ENCODE assay signal across 8 mouse cellular contexts in the genomic region with DNA sequence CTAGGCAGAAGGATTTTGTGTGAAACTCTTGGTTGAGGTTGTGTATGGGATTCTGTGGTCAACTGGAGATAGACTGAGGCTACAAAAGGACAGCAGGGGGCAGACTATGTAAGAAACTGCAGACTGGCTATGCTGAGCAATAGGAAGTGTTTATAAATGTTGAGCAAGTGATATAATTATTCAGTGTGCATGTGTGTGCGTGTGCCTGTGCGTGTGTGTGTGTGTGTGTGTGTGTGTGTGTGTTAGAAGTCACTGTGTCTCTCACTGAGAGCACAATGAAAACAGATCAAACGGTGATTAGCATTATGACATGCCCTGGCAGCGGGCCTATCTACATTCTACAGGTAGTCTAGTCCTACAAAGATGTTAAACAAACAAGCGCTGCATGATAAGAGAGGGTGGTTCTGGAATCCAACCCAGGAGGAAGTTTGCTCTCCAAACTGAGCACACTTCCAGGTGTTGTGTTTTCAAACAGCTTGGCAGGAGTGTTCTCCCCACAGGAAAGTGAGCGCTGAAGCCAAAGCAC. TPM values are rescaled to one million over a fixed set of nuclear protein-coding genes. Genes with fewer than 3 reads are reported as not detected.
A peak's percentile ranks its signal among the peaks of the same experiment; 100 is the strongest.
DNase-seq lines count a peak whose midpoint lies in the region; TF ChIP-seq lines count a peak whose summit lies in the region.

A gene (plus strand): TSS at position 443 of the 526 bp plus-strand sequence.

- H3K27me3 ChIP-seq in ES-Bruce4 (ENCODE audit: control insufficient read depth, insufficient read depth, low read length, poor library complexity, severe bottlenecking): no peaks in the 10 kb centered on the region
- H3K27me3 ChIP-seq in splenic B cell, adult 2 months (ENCODE audit: control insufficient read depth, insufficient read depth, low read length, poor library complexity, severe bottlenecking): no peaks in the 10 kb centered on the region

- DNase-seq in B cell, adult 2 months: peak; percentile 70 to 77
- DNase-seq in embryo, embryonic 10.5 days (ENCODE audit: low spot score): peak; percentile 55
- peak; percentile 79 to 82 for DNase-seq in heart, postnatal 14 days
- DNase-seq in layer of hippocampus, adult 9-11 months: peak; percentile 35
- DNase-seq in splenic B cell, adult 2 months (ENCODE audit: low read depth, low spot score): peak; percentile 83
- no peak for DNase-seq in cerebellum, adult 8-10 months

- 3% methylated on average over 6 of the region's 6 CpGs for WGBS in macrophage (ENCODE audit: missing documents)

- TF ChIP-seq CTCF in ES-Bruce4 (IDR thresholded peaks at IDR 0.05; ENCODE audit: low read depth, low read length): no peak

- H3K9me3 ChIP-seq in ES-Bruce4 (replicated peaks; ENCODE audit: control insufficient read depth, insufficient read depth, low read length, poor library complexity, severe bottlenecking): no peaks in the 10 kb centered on the region

- H3K36me3 ChIP-seq in ES-Bruce4 (ENCODE audit: control insufficient read depth, insufficient read depth, low read length, poor library complexity, severe bottlenecking) (no peaks in the 10 kb centered on the region), macrophage (ENCODE audit: inconsistent target) (no peaks in the 10 kb centered on the region)
- no peaks in the 10 kb centered on the region for H3K36me3 ChIP-seq in splenic B cell, adult 2 months (ENCODE audit: control insufficient read depth, insufficient read depth, low read length, poor library complexity, severe bottlenecking)

- H3K4me3 ChIP-seq in ES-Bruce4 (ENCODE audit: low read depth, low read length): no peak within 1 kb of the TSS
- H3K4me3 ChIP-seq in macrophage (ENCODE audit: inconsistent target): no peak within 1 kb of the TSS

- TF ChIP-seq POLR2A in ES-Bruce4 (IDR thresholded peaks at IDR 0.05; ENCODE audit: insufficient read depth, low read length): no peak

- peaks cover 12% of the 10 kb centered on the region; the same call in 1 of the 2 replicates for H3K79me2 ChIP-seq in macrophage (ENCODE audit: inconsistent target)

- no peak for TF ChIP-seq EP300 in ES-Bruce4 (IDR thresholded peaks at IDR 0.05; ENCODE audit: insufficient read depth, low read depth, low read length)

- no peak within 1 kb of the TSS for H3K9ac ChIP-seq in ES-Bruce4 (ENCODE audit: low read depth, poor library complexity, severe bottlenecking)

- H3K4me1 ChIP-seq in ES-Bruce4 (ENCODE audit: control insufficient read depth, insufficient read depth, low read length): no peaks in the 10 kb centered on the region

- 0 out of 2 replicates have a peak within 1 kb of the TSS, but pooled peaks have one; percentile 15 for H3K27ac ChIP-seq in ES-Bruce4 (ENCODE audit: insufficient read depth, low read length)
- H3K27ac ChIP-seq in macrophage: no peak within 1 kb of the TSS

- intact Hi-C loops in heart, postnatal 14 days (cut with DNase I): loop anchor here (1.0 to 2.0 kb wide), 3 partner anchors 67 to 215 kb away; a partner anchor contains a TSS

RNA-seq across cellular contexts. Expression of the gene that starts here (rescaled TPM):
- polyA plus RNA-seq in ES-Bruce4 (2011; ENCODE audit: insufficient read depth, insufficient read length, low read depth, missing spikeins): 0.66 TPM in 1 of 2 replicates, not detected in the other
- total RNA-seq in heart, postnatal 14 days (2021): 1 to 10 TPM; 6.8 to 9.3 TPM
- total RNA-seq in macrophage (2018; cell fraction: chromatin; rRNA removed): 1,000 to 10,000 TPM in 12 of 26 experiments, 100 to 1,000 TPM in 10, 10 to 100 TPM in 4; 17.4 to 4,336 (median 743) TPM
- total RNA-seq in macrophage (2018; cell fraction: cytosol; rRNA removed): 100 to 1,000 TPM in 18 of 26 experiments, 10 to 100 TPM in 8; 18.2 to 691 (median 216) TPM
- 1,000 to 10,000 TPM in 11 of 26 experiments, 100 to 1,000 TPM in 12, 10 to 100 TPM in 3; 23.7 to 3,322 (median 897) TPM for total RNA-seq in macrophage (2018; cell fraction: nucleus; rRNA removed)
- 6.2 to 68.6 TPM (median 14.6 TPM) in 3 replicates for polyA plus RNA-seq in macrophage (2018)
